Mouse (Mus musculus) limb, embryonic 14.5 days (tissue): ENCODE results near the gene Dmrt3. TPM values are rescaled to one million over a fixed set of nuclear protein-coding genes. Genes with fewer than 3 reads are reported as not detected.

ENCODE experiments used
- ATAC-seq: fragments of 200-750 bp; cut with Nextera tagmentation; 2 replicates; pipeline ENCODE4 v1.8.0; 2017; ENCODE audit warnings: low read depth, moderate number of reproducible peaks, moderate TSS enrichment; ENCODE audit not compliant: low FRiP score
- DNase-seq: peaks from one replicate; pipeline ENCODE4 v3.0.0-alpha.2; 2015; ENCODE audit warnings: low spot score
- H3K27ac ChIP-seq: fragments of 300-500 bp; sonication (generic); replicated peaks from 2 replicates; pipeline ENCODE4 v1.5.1; 2014; ENCODE audit warnings: low read depth, mild to moderate bottlenecking, low read length, moderate library complexity, mixed read lengths
- H3K27me3 ChIP-seq: fragments of 300-500 bp; sonication (generic); 2 replicates; pipeline ENCODE4 v1.6.1; 2014; ENCODE audit warnings: low read length, mixed read lengths; ENCODE audit not compliant: control insufficient read depth, insufficient read depth
- H3K36me3 ChIP-seq: fragments of 300-500 bp; sonication (generic); 2 replicates; pipeline ENCODE4 v1.6.1; 2014; ENCODE audit warnings: mild to moderate bottlenecking, low read length, moderate library complexity, mixed read lengths; ENCODE audit not compliant: control insufficient read depth, insufficient read depth
- H3K4me1 ChIP-seq: fragments of 300-500 bp; sonication (generic); 2 replicates; pipeline ENCODE4 v1.6.1; 2014; ENCODE audit warnings: antibody characterized with exemption, low read length, mixed read lengths; ENCODE audit not compliant: control insufficient read depth, insufficient read depth
- H3K4me2 ChIP-seq: fragments of 300-500 bp; sonication (generic); replicated peaks from 2 replicates; pipeline ENCODE4 v1.6.1; 2014; ENCODE audit warnings: low read depth, mild to moderate bottlenecking, low read length, moderate library complexity; ENCODE audit not compliant: severe bottlenecking
- H3K4me3 ChIP-seq: fragments of 300-500 bp; sonication (generic); replicated peaks from 2 replicates; pipeline ENCODE4 v1.5.1; 2014; ENCODE audit warnings: low read length
- H3K9ac ChIP-seq: fragments of 300-500 bp; sonication (generic); 2 replicates; pipeline ENCODE4 v1.6.1; 2014; ENCODE audit warnings: mild to moderate bottlenecking, low read depth, low read length, moderate library complexity; ENCODE audit not compliant: severe bottlenecking
- H3K9me3 ChIP-seq: fragments of 300-500 bp; sonication (generic); 2 replicates; pipeline ENCODE4 v1.6.1; 2016; ENCODE audit warnings: low read length; ENCODE audit not compliant: control insufficient read depth
- POLR2A ChIP-seq: fragments of 200-500 bp; IDR thresholded peaks from 2 replicates; pipeline ENCODE4 v1.8.0; 2012; ENCODE audit warnings: inconsistent platforms, mild to moderate bottlenecking, moderate library complexity, borderline replicate concordance; ENCODE audit not compliant: insufficient read depth, insufficient read length; ENCODE audit errors: extremely low read depth
- WGBS: fragments of 180-500 bp; shearing (Covaris S2); extraction: QIAGEN DNeasy Blood & Tissue Kit; methylation state at CpG from one replicate; pipeline ENCODE4 v1.1.7; 2014; 5-methylcytosine and 5-hydroxymethylcytosine counted together
- polyA plus RNA-seq, 2 experiments: library from polyadenylated mRNA; depleted of rRNA in 1 of 2; stranded (reverse) in 1 of 2; unstranded in 1 of 2; fragments of >200 nt; fragmentation: Nextera tagmentation in 1 of 2; extraction: Ambion mirVana in 1 of 2; gene quantifications; 2 replicates each; pipeline versions ENCODE4 v1.2.1 to v1.2.3; 2012 to 2014

The Dmrt3 gene
- polyA plus RNA-seq, 2 experiments: 0.19 to 0.28 TPM

DNA sequence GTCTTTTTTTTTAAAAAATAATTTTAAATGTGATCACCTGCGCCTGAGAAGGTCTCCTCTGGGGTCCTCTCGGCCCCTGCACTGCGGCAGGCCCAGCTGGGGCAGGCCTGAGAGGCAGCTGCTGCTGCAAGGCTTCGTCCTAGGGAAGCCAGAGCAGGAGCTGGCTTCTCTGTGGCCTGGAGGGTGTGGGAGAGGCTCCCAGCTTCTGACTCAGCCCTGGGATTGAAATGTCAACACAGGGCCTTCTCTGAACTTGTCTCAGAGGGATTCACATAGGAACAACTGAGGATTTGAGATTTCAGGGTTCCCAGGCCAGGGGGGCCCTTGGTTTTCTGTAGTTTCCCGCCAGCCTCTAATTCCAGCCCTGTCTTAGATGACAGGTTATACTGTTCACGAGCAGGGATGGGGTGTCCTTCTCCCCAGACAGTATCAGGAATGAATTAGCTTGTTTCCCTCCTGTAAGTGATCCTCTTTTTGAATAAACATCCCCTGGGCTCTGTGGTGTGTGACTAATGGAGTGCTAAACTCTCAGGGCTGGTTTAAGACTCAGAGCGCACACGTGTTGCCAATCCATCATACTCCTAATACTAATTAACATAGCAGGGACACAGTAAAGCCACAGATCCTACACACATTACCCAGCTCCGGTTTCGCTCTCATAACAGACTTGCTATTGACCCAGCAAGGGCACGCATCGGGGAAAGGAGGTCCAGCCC lies 44.1 kb downstream of the Dmrt3 start:
- H3K9me3 ChIP-seq: no peaks in the 10 kb centered on the region
- TF ChIP-seq POLR2A: no peak
- H3K36me3 ChIP-seq: no peaks in the 10 kb centered on the region
- WGBS: 23% methylated on average over 12 of the region's 12 CpGs
- no peak overlapping the region for H3K9ac ChIP-seq
- H3K4me3 ChIP-seq: no peak overlapping the region
- H3K4me1 ChIP-seq: peaks cover 11% of the 10 kb centered on the region; the same call in 1 of the 2 replicates
- H3K27me3 ChIP-seq: no peaks in the 10 kb centered on the region
- no peak overlapping the region; the same call in 1 of the 2 replicates for H3K27ac ChIP-seq
- H3K4me2 ChIP-seq: no peak overlapping the region
- DNase-seq: peak; percentile 80
- peak; percentile 87 for ATAC-seq

DNA sequence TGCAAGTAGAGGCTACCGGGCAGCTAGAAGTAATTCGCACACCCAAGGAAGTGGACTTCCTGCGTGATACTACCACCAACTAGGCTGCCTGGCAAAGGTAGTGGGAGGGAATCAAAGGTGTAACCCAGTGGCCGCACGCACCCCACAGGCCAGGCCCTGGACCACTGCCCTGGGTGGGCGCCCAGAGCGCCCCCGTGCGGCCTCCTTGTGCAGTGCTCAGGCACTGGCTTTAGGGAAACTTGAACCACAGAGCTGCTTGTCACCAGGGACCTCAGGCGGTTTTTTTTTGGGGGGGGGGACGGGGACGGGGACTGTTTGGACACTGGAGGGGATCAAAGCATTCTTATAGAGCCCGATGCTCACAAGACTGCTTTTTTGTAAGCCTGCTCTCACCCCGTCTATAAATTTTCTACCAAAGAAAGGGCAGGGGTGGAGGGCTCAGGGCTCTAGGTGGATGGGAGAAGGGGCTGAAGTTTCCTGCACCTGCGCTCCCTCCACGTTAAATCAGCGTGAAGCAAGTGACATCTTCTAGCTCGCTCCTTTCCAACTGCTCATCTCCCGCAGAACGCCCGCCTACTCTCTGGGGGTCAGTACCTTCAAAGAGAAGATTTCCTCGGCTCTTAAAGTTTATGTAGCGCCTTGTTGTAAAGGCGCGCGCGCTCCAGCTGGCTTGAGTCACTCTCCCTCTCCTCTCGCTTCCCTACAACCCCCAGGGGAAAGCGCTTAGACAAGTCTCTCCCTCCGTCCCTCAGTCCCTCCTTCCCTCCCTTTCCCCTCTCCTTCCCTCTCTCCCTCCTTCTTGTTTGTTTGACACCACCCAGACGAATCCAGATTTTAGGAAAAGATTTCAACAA lies 55.6 kb downstream of the Dmrt3 start:
- 0 out of 2 replicates have a peak, but pooled peaks have one; percentile 17 for ATAC-seq
- no peak overlapping the region for H3K27ac ChIP-seq
- H3K4me1 ChIP-seq: peaks cover 9% of the 10 kb centered on the region; the same call in 1 of the 2 replicates
- H3K4me3 ChIP-seq: peak overlapping the region; percentile 11; the same call in 1 of the 2 replicates
- peak; percentile 38 for DNase-seq
- H3K27me3 ChIP-seq: peaks cover 62% of the 10 kb centered on the region
- peak overlapping the region; percentile 29 for H3K4me2 ChIP-seq
- no peaks in the 10 kb centered on the region for H3K36me3 ChIP-seq
- no peak overlapping the region for H3K9ac ChIP-seq
- TF ChIP-seq POLR2A: no peak
- 3% methylated on average over 31 of the region's 31 CpGs for WGBS
- H3K9me3 ChIP-seq: no peaks in the 10 kb centered on the region

DNA sequence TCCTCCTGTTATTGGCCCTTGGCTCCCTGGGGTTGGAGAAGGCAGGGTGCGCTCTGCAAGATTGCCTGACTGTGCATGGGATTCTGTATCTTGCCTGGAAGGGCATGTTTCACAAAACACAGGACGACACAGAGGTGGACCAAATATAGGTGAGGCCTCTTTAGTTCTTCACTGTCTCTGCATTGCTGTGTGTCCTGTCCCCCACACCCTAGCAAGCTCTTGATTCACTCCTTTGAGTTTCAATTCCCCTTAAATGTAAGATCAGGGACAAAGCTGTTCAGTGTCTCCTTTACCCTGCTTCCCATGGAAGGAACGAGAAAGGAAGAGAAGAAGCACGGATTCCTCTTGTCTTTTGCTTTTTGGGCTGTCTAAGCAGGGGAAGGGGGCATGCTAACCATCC lies 57.7 kb downstream of the Dmrt3 start:
- Histone ChIP-seq H3K4me1 (peaks cover 12% of the 10 kb centered on the region; the same call in 1 of the 2 replicates), H3K36me3 (no peaks in the 10 kb centered on the region), H3K4me3 (no peak overlapping the region), H3K4me2 (no peak overlapping the region), H3K27ac (no peak overlapping the region), H3K9me3 (no peaks in the 10 kb centered on the region), H3K27me3 (peaks cover 84% of the 10 kb centered on the region), H3K9ac (no peak overlapping the region)
- no peak for TF ChIP-seq POLR2A
- no peak for DNase-seq
- WGBS: 18% methylated on average over 4 of the region's 4 CpGs
- ATAC-seq: no peak

DNA sequence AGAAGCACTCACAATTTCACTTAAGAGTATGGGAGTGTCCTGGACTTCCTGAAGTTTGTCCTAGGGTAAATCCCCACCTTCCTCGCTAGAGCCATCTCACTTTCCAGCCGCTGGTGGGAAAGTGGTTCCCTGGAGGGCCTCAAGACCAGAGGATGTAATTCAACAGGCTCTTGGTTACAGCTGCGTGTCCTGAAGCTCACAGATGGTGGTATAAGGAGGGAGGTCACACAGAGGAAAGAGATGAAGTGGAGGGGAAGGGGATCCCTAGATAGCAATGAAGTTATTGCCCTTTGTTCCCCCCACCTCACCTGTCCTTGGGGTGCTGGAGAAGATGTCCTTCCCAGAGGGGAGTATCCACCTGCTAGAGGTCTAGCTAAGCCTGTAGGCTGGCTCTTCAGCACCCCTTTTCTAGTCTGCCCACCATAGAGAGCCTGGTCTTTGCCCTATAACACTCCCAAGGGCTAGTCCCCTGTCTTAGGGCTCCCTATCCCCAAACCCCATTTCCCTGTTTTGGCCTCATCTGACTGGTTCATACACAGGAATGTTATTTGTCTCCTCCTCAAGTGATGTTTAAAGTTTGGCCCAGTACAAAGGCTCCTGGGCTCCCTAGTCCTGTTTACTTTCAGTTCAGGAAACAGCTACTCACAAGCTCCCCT lies 59.6 kb downstream of the Dmrt3 start:
- Histone ChIP-seq H3K27ac (no peak overlapping the region), H3K9ac (no peak overlapping the region), H3K9me3 (no peaks in the 10 kb centered on the region), H3K4me2 (no peak overlapping the region), H3K27me3 (peaks cover 100% of the 10 kb centered on the region), H3K4me3 (no peak overlapping the region), H3K36me3 (no peaks in the 10 kb centered on the region), H3K4me1 (peaks cover 21% of the 10 kb centered on the region; the same call in 1 of the 2 replicates)
- 4% methylated on average over 3 of the region's 3 CpGs for WGBS
- TF ChIP-seq POLR2A: no peak
- no peak for DNase-seq
- no peak for ATAC-seq
